Mouse (Mus musculus) right cerebral cortex, postnatal 25 days (tissue): ENCODE data around the gene Igf2r.

Experiments
- DNase-seq: peaks from one replicate; pipeline ENCODE4 v3.0.0; 2022

Igf2r gene

GRCm38 (mm10) chr17:12769380-12769921, at the start of gene Igf2r:
Igf2r (minus strand) TSS chr17:12769664.
- DNase-seq, result peak; percentile 85

GRCm38 (mm10) chr17:12815885-12816284, 46.4 kb upstream of the Igf2r start:
- DNase-seq, result no peak

- no peak for DNase-seq
Measured at GRCm38 (mm10) chr17:12814502-12814901, 45.0 kb upstream of the Igf2r start.

- no peak for DNase-seq
Measured at GRCm38 (mm10) chr17:12810973-12811303, 41.5 kb upstream of the Igf2r start.

GRCm38 (mm10) chr17:12810103-12810972, 40.9 kb upstream of the Igf2r start:
- DNase-seq, result peak; percentile 41

- DNase-seq, result no peak
Measured at GRCm38 (mm10) chr17:12808851-12809250, 39.4 kb upstream of the Igf2r start.

- no peak for DNase-seq
Measured at GRCm38 (mm10) chr17:12804584-12805445, 35.4 kb upstream of the Igf2r start.

- no peak for DNase-seq
Measured at GRCm38 (mm10) chr17:12801861-12802540, 32.5 kb upstream of the Igf2r start.

GRCm38 (mm10) chr17:12799368-12800275, 30.2 kb upstream of the Igf2r start:
- no peak for DNase-seq

GRCm38 (mm10) chr17:12798571-12798970, 29.1 kb upstream of the Igf2r start:
- DNase-seq, result no peak

- no peak for DNase-seq
Measured at GRCm38 (mm10) chr17:12797427-12798029, 28.1 kb upstream of the Igf2r start.

GRCm38 (mm10) chr17:12796633-12797032, 27.2 kb upstream of the Igf2r start:
- DNase-seq, result no peak

- no peak for DNase-seq
Measured at GRCm38 (mm10) chr17:12793660-12794406, 24.4 kb upstream of the Igf2r start.

GRCm38 (mm10) chr17:12792422-12793206, 23.1 kb upstream of the Igf2r start:
- DNase-seq, result no peak

GRCm38 (mm10) chr17:12791420-12791819, 22.0 kb upstream of the Igf2r start:
- DNase-seq, result no peak

- DNase-seq, result no peak
Measured at GRCm38 (mm10) chr17:12791079-12791406, 21.6 kb upstream of the Igf2r start.

GRCm38 (mm10) chr17:12790353-12791078, 21.1 kb upstream of the Igf2r start:
- DNase-seq, result no peak

GRCm38 (mm10) chr17:12782861-12783847, 13.7 kb upstream of the Igf2r start:
- no peak for DNase-seq
